Mouse (Mus musculus) limb, embryonic 10.5 days (tissue): ENCODE measurements around the gene Cd209f. TPM values are rescaled to one million over a fixed set of nuclear protein-coding genes. Genes with fewer than 3 reads are reported as not detected.
"Not testable (repeated sequence)": the region's sequence is repeated elsewhere in the genome, so short reads cannot be mapped to it uniquely, and the experiment has no call there.

Experiments used
- DNase-seq: peaks from one replicate; pipeline ENCODE4 v3.0.0-alpha.2; 2017; ENCODE audit warnings: low spot score
- H3K27ac ChIP-seq: fragments of 300-500 bp; sonication (generic); 2 replicates; pipeline ENCODE4 v1.5.1; 2016; ENCODE audit warnings: mild to moderate bottlenecking
- H3K27me3 ChIP-seq: fragments of 300-500 bp; sonication (generic); 2 replicates; pipeline ENCODE4 v1.6.1; 2016; ENCODE audit warnings: low read depth, mild to moderate bottlenecking; ENCODE audit not compliant: poor library complexity, severe bottlenecking
- H3K36me3 ChIP-seq: fragments of 300-500 bp; sonication (generic); 2 replicates; pipeline ENCODE4 v1.6.1; 2016; ENCODE audit warnings: mild to moderate bottlenecking, moderate library complexity
- H3K4me1 ChIP-seq: fragments of 300-500 bp; sonication (generic); 2 replicates; pipeline ENCODE4 v1.6.1; 2016
- H3K4me3 ChIP-seq: fragments of 300-500 bp; sonication (generic); 2 replicates; pipeline ENCODE4 v1.5.1; 2016; ENCODE audit warnings: mild to moderate bottlenecking, moderate library complexity
- H3K9me3 ChIP-seq: fragments of 300-500 bp; sonication (generic); replicated peaks from 2 replicates; pipeline ENCODE4 v1.6.1; 2016; ENCODE audit warnings: mild to moderate bottlenecking
- WGBS: fragments of 180-500 bp; shearing (Covaris S2); methylation state at CpG from one replicate; pipeline ENCODE4 v1.1.7; 2016; 5-methylcytosine and 5-hydroxymethylcytosine counted together
- polyA plus RNA-seq: library from polyadenylated mRNA; unstranded; fragments of >200 nt; fragmentation: Nextera tagmentation; extraction: Ambion mirVana; gene quantifications from 2 replicates; pipeline ENCODE4 v1.2.1, GENCODE M21; 2016

Gene Cd209f
- not detected in 2 replicates for polyA plus RNA-seq

DNA sequence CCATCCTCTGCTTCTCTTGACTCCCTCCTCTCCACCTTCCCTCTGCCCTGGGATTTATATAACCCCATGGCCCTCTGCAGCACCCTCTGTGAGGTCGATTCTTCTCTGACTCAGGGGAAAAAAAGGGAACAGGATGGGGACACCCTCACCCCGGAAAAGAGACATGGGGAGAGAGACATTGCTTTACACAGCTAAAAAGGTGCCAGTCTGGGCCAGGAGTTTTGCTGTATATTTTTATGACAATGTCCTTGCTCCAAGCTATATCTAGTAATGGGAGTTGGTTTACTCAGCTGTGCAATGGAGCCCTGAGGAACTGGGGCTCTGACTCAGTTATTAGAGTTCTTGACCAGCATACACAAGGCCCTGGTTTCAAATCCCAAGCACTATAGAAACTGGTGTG lies at the start of gene Cd209f:
TSS of gene Cd209f (minus strand) at position 101 of the 400 bp plus-strand sequence.
- WGBS, result 69% methylated on average over 2 of the region's 2 CpGs
- H3K27ac ChIP-seq, H3K27me3 ChIP-seq, H3K4me3 ChIP-seq, H3K36me3 ChIP-seq, DNase-seq, H3K4me1 ChIP-seq, H3K9me3 ChIP-seq: not testable (repeated sequence)

DNA sequence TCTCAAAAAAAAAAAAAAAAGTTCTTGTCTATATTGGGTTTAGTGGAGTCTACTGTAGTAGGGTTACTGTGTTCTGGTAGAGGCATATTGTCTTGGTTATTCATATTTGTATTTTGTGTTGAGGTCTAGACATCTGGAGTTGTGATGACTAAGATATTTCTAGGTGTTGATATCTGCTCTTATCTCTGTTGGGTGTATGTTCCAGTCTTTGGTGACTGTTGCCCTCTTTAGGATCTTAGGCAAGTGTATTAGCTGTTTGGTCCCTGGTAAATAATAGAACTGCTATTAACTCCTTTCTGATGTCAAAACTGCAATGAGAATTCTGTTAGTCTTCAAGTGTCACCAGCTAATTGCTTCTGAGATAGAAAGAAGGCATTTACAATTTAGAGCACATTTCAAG lies 49.2 kb upstream of the Cd209f start:
- Histone ChIP-seq H3K36me3 (no peaks in the 10 kb centered on the region), H3K4me1 (no peaks in the 10 kb centered on the region)
- no peak for DNase-seq

DNA sequence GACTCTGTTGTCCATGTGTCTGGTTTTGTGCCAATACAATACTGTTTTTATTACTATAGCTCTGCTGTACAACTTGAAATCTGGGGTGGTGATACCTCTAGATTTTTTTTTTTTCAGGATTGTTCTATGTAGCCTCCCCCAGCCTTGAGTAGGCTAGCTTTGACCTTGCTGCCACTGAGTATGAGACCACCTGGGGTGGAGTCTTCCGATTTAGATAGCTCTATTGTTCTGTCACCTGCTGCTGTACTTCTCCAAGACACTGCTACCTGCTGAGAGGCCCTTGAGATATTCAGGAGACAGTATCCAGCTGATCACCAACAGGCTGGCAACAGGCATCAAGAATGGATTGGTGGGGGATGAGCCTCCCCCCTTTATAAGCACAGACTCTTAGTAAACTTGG lies 41.6 kb upstream of the Cd209f start:
- Histone ChIP-seq H3K27ac (no peak overlapping the region), H3K4me1 (no peaks in the 10 kb centered on the region), H3K4me3 (no peak overlapping the region), H3K9me3 (no peaks in the 10 kb centered on the region), H3K27me3 (no peaks in the 10 kb centered on the region), H3K36me3 (no peaks in the 10 kb centered on the region)
- DNase-seq, result no peak
- WGBS, result 65% methylated on average over 1 of the region's 1 CpGs

More for the DNA sequence above, 49.2 kb upstream of the Cd209f start:
- H3K27ac ChIP-seq, result no peak overlapping the region
- H3K4me3 ChIP-seq, result no peak overlapping the region
- no peaks in the 10 kb centered on the region for H3K9me3 ChIP-seq
- H3K27me3 ChIP-seq, result no peaks in the 10 kb centered on the region

DNA sequence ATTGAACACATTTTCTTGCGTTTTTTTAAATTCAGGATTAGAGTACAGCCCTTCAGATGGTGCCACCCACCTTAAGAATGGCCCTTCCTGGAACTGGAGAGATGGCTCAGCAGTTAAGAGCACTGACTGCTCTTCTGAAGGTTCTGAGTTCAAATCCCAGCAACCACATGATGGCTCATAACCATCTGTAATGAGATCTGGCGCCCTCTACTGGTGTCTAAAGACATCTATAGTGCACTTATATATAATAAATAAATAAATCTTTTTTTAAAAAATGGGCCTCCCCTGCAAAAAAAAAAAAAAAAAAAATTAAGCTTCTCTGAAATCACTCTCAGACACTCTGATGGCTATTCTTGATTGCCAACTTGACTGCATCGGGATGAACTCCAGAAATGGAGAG lies 36.1 kb upstream of the Cd209f start:
- WGBS, result 61% methylated on average over 3 of the region's 3 CpGs
- H3K9me3 ChIP-seq, result no peaks in the 10 kb centered on the region
- H3K27ac ChIP-seq, result no peak overlapping the region
- no peaks in the 10 kb centered on the region for H3K36me3 ChIP-seq
- 0 out of 2 replicates have a peak, but pooled peaks cover 5% of the 10 kb centered on the region for H3K27me3 ChIP-seq
- H3K4me3 ChIP-seq, result no peak overlapping the region
- DNase-seq, result no peak
- no peaks in the 10 kb centered on the region for H3K4me1 ChIP-seq

DNA sequence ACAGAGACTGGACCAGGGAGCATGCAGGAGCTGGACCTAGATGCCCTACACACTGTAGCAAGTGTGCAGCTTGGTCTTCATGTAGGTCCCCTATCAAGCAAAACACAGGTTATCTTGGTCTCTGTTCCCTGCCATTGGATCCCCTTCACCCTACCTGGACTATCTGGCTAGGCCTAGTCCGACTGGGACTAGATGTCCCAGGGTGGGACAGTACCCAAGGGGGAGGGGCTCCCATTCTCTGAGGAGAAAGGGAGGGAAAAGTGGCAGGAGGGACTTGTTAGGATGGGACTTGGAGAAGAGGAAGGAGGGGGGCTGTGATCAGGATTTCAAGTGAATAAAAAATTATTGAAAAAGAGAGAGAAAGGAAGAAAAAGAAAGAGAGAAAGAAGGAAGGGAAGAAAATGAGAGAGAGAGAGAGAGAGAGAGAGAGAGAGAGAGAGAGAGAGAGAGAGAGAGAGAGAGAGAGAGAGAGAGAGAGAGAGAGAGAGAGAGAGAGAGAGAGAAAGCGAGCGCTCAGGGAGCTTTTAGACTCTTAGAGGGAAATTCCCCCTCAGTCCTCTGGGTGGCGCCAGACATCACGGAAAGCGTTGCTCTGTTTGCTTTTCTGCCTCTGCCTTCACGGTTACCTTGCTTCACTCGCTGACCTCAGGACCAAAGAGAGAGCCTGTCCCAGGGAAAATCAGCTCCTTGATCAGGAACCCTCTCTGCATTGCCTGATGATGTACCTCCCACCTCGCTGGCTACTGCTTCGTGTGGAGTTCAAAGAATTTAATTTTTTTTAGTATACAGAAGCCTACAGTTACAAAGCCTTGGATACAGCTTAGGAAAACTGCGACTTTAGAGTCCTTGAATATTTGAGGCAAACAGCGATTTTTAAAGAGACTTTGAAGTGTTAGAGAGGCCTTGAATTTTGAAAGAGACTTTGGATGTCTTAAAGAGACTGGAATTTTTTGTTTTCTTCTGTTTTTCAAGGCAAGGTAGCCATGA lies 34.3 kb upstream of the Cd209f start:
- Histone ChIP-seq H3K9me3 (no peaks in the 10 kb centered on the region), H3K27ac (no peak overlapping the region), H3K4me3 (no peak overlapping the region), H3K36me3 (no peaks in the 10 kb centered on the region), H3K4me1 (no peaks in the 10 kb centered on the region), H3K27me3 (0 out of 2 replicates have a peak, but pooled peaks cover 5% of the 10 kb centered on the region)
- WGBS, result 12% methylated on average over 12 of the region's 12 CpGs
- DNase-seq, result peak; percentile 85

DNA sequence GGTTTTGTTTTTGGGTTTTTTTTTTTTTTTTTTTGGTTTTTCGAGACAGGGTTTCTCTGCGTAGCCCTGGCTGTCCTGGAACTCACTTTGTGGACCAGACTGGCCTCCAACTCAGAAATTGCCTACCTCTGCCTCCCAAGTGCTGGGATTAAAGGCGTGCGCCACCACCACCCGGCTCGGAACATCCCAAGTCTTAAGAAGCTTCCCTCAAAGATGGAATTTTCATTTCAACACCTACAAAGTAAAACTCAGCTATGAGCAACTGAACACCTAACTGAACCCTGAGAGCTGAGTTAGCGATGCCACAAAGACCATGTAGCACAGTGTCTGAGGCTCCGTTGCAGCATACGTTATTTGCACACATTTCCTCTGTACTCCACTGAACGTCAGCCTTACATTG lies 28.2 kb upstream of the Cd209f start, which contains the start of gene Cd209g:
TSS of gene Cd209g (plus strand) at position 301 of the 400 bp plus-strand sequence.
- Histone ChIP-seq H3K4me1 (no peaks in the 10 kb centered on the region), H3K4me3 (no peak within 1 kb of the TSS), H3K27ac (no peak within 1 kb of the TSS), H3K9me3 (no peaks in the 10 kb centered on the region), H3K36me3 (no peaks in the 10 kb centered on the region), H3K27me3 (0 out of 2 replicates have a peak, but pooled peaks cover 5% of the 10 kb centered on the region)
- 90% methylated on average over 10 of the region's 10 CpGs for WGBS
- no peak for DNase-seq

DNA sequence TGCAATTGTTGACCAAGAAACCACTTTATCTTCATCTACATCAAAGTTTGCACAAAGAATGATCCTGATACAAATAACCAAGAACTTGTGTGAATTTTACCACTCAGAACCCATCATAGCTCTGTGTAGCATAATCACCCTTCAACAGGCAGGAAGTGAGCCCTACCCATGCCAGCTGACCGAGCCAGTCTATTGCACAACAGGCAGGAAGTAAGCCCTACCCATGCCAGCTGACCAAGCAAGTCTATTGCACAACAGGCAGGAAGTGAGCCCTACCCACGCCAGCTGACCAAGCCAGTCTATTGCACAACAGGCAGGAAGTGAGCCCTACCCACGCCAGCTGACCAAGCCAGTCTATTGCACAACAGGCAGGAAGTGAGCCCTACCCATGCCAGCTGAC lies 17.1 kb downstream of the Cd209f start:
- H3K27me3 ChIP-seq, H3K27ac ChIP-seq, H3K9me3 ChIP-seq, DNase-seq, H3K4me3 ChIP-seq, H3K36me3 ChIP-seq, H3K4me1 ChIP-seq: not testable (repeated sequence)
- WGBS, result 82% methylated on average over 3 of the region's 3 CpGs

DNA sequence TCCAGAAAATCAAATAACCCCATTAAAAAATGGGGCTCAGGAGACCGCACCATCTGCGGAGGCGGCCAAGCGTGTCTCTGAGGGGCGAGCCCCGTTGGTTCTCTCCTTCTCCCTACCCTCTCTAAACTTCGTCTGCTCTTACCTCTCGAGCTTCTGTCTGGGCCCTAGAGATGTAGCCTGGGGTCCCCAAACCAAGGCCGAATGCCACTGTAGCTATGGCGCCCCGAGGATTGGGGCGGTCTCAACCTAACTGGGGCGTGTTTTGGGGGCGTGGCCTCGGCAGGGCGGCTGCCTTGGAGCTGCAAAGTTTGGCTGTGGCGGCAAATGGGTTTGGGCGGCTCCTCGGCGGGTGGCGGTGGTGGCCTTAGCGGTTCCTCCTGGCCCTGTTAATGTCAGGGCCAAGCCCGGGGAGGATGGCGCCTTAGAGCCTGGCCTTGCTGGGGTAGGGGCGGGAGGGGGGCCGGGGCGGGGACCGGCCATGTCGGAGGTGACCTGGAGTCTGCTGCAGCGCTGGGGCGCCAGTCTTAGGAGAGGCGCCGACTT lies 18.4 kb downstream of the Cd209f start:
- not testable (repeated sequence) for H3K36me3 ChIP-seq, DNase-seq, H3K4me1 ChIP-seq, H3K27ac ChIP-seq, H3K9me3 ChIP-seq, H3K27me3 ChIP-seq
- 42% methylated on average over 33 of the region's 33 CpGs for WGBS
- peak overlapping the region; percentile 22 for H3K4me3 ChIP-seq

Other genes with a start within 250 kb of the Cd209f start
- not detected in 2 replicates for gene Cd209d, start 227.3 kb downstream of the Cd209f start, polyA plus RNA-seq
- not detected in 2 replicates for gene Cd209b, start 179.0 kb downstream of the Cd209f start, polyA plus RNA-seq
- gene Cd209c, start 151.1 kb downstream of the Cd209f start, polyA plus RNA-seq, result 0.38 and 0.56 TPM in 2 replicates
- gene Cd209g, start 28.3 kb upstream of the Cd209f start, polyA plus RNA-seq, result not detected in 2 replicates
- 14.4 and 25.5 TPM in 2 replicates for gene Evi5l, start 60.7 kb upstream of the Cd209f start, polyA plus RNA-seq
- 1.5 and 2.2 TPM in 2 replicates for gene Prr36, start 111.6 kb upstream of the Cd209f start, polyA plus RNA-seq
- 0.11 and 0.20 TPM in 2 replicates for gene Lrrc8e, start 121.0 kb upstream of the Cd209f start, polyA plus RNA-seq
- gene Map2k7, start 132.9 kb upstream of the Cd209f start, polyA plus RNA-seq, result 32.8 and 34.2 TPM in 2 replicates
- 0.85 and 1.6 TPM in 2 replicates for gene Gm49320, start 133.0 kb upstream of the Cd209f start, polyA plus RNA-seq
- gene Tgfbr3l, start 142.4 kb upstream of the Cd209f start, polyA plus RNA-seq, result 2.8 and 3.3 TPM in 2 replicates
- 70.0 and 72.1 TPM in 2 replicates for gene Snapc2, start 147.2 kb upstream of the Cd209f start, polyA plus RNA-seq
- 113 and 132 TPM in 2 replicates for gene Ctxn1, start 153.4 kb upstream of the Cd209f start, polyA plus RNA-seq
- 71.3 and 75.7 TPM in 2 replicates for gene Timm44, start 170.1 kb upstream of the Cd209f start, polyA plus RNA-seq
- 24.2 and 27.9 TPM in 2 replicates for gene Ccl25, start 219.4 kb upstream of the Cd209f start, polyA plus RNA-seq
- gene Elavl1, start 219.6 kb upstream of the Cd209f start, polyA plus RNA-seq, result 373 and 395 TPM in 2 replicates